Mouse (Mus musculus): ENCODE measurements around the gene P4ha1.

DNA sequence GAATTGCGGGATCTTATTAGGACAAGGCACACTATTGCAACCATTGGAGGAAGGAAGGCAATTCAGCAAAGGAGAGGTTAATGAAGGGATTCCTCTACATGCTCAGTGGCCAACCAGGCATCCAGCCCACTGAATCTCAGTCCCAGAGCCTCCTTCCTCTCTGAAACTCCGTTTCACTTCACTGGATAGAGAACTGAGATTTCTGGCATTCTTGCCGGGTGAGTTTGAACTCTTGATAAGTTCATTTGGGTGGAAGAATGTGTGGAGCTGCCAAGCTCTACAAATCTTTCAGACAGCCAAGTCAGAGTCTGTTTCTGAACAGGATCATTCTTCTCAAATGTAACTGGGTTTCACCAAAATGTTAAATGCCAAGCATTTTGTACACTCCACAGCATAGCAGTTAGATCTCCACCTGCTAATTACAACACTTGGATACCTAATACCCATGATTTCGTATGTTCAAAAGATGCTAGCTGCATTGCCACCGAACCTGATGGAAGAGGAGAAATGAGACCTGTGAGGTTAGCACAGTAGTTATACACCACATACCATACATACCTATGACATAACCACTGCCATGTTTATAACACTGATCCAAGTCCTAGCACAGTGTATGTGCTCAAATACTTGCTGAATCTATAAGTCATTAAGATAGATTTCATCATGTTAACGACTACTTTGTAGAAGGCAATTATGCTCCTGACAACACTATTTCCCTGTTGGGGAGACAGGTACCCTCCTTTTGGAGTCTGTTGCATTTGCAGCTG is 12.2 kb upstream of the P4ha1 start:
- TF ChIP-seq GATA1 (IDR thresholded peaks at IDR 0.05; ENCODE audit: borderline replicate concordance, low read length) (no peak), FLI1 (IDR thresholded peaks at IDR 0.05; ENCODE audit: low read length) (no peak)
